Mouse (Mus musculus) cerebellum, adult 2 months (tissue): ENCODE measurements at regions not wholly inside any gene's neighbourhood (a gene's known extent, or its start where the extent isn't known, plus 50 kb on each side); places are given as distances from the start of the nearest gene placed in this dataset.

Source experiments
- CTCF ChIP-seq: fragments of 200-500 bp; IDR thresholded peaks from 2 replicates; pipeline ENCODE4 v1.5.1; 2011; ENCODE audit warnings: low read depth, mild to moderate bottlenecking, control low read depth, low read length, moderate library complexity, borderline replicate concordance; ENCODE audit not compliant: insufficient read depth
- POLR2A ChIP-seq: fragments of 200-500 bp; IDR thresholded peaks from 2 replicates; pipeline ENCODE4 v1.6.1; 2011; ENCODE audit warnings: low read length, control low read depth, borderline replicate concordance; ENCODE audit not compliant: insufficient read depth

DNA sequence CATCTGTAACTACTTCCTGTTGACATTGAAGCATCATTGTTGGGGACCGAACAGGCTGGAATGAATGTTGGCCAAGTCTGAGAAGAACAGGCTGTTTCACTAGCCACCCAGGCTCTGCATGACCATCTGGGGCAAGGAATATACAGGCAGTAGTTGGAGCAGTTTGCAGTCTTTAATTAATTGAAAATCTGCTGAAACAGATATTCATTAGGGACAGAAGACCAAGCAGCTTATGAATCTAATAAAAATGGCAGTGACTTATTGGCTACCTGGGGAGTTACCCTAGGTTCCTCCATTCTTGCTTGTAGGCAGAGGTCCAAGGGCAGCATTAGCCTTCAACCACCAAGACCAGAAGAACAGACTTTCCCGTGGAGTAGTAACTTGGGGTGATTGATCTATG is 1262.2 kb downstream of the Dnajb9 start:
- no peak for TF ChIP-seq CTCF
- no peak for TF ChIP-seq POLR2A
